Mouse (Mus musculus) right cerebral cortex, adult 18-20 months (tissue): ENCODE data around the gene Gm26938.
A peak's percentile ranks its signal among the peaks of the same experiment; 100 is the strongest.

Experiments used
- DNase-seq: peaks from one replicate; pipeline ENCODE4 v3.0.0; 2022; ENCODE audit warnings: mixed read lengths

The Gm26938 gene

GRCm38 (mm10) chr5:139813963-139814381 lies 12.2 kb downstream of the Gm26938 start:
- no peak for DNase-seq

- DNase-seq = no peak
Measured at GRCm38 (mm10) chr5:139813126-139813490, 13.1 kb downstream of the Gm26938 start.

DNA sequence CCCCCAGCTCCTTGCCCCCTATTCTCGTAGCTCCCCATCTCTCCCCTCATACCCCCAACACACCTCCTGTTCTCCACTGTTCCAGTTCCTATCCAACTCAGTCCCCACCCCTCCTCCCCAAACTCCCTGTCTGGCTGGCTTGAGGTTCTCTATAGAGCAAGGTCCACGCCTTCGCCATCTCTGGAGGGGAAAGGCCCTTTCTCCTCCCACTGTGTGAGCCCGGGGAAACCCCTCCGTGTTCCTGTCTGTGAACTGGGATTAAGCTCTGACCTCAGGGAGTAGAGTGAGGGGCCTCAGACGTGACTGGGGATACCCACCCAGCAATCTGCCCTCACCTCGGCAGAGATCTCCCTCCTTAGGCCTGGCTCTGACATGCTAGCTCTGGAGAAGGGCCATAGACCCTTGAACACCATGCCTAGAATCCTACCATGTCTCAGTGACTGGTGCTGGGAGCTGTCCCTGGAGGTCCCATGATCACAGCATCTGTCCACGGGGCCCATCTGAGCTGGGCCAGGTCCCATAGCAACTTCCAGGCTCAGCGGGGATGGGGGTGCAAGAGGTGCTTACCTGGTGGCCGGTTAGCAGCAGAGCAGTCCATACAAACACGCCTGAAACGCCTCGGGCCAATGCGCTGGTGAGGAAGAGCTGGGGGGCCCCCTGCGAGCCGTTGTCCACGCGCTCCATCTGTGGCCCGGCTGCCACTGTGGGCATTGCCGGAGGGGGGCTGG lies 13.6 kb downstream of the Gm26938 start:
- DNase-seq = no peak

DNA sequence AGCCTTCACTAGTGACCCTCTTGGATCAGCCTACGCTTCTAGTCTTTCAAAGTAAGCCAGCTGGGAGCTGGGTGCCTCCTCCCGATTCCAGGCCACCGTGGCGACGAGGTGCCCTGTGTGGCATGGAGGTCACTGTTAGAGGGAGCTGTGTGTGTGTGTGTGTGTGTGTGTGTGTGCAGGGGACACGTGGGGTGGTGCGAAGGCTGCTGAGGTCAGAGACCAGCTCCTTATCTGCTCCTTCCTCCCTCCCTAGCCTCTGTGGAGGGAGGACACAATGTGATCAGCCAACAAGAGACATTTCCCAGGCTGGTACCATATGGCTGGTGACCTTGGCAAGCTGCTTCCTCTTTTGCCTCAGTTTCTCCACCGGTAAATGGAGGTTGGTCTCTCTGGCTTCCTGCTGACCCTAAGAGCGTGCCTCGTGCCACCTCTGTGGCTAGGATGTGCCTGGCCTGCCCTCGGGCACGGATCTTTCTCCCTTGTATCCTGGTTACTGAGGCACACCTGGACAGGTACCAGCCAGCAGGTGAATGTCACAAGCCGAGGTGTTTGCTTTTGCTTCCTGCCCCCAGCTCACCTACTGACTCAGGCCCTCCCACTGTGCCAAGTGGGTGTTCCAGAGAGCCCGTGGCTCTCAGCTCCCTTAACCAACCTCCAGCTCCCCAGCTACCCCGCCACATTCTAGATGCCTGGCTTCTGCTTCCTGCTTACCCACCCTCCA lies 14.4 kb downstream of the Gm26938 start:
- DNase-seq = no peak

GRCm38 (mm10) chr5:139809397-139809796 lies 16.8 kb downstream of the Gm26938 start:
- no peak for DNase-seq

DNA sequence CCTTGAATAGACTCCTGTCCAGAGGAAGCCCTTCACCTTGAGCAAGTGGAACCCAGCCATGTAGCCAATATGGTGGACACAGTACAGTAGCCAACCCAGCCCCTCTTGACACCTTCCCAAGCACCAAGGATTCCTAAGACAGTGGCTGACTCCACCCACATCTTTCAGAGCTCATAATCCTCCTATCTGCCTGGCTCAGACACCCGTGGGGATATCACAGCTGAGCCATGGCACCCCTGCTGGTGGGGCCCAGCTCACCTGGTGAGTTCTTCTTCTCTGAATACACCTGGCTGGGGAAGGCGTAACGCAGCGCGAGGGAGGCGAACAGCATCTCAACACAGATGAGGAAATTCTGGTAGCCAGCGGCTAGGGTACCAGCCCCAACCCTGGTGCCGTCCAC lies 20.3 kb downstream of the Gm26938 start:
- DNase-seq = no peak

- DNase-seq = no peak
Measured at GRCm38 (mm10) chr5:139804573-139805111, 21.6 kb downstream of the Gm26938 start.

GRCm38 (mm10) chr5:139804107-139804551 lies 22.1 kb downstream of the Gm26938 start:
- no peak for DNase-seq

- no peak for DNase-seq
Measured at GRCm38 (mm10) chr5:139803601-139804102, 22.6 kb downstream of the Gm26938 start.

- DNase-seq = no peak
Measured at GRCm38 (mm10) chr5:139803165-139803564, 23.0 kb downstream of the Gm26938 start.

DNA sequence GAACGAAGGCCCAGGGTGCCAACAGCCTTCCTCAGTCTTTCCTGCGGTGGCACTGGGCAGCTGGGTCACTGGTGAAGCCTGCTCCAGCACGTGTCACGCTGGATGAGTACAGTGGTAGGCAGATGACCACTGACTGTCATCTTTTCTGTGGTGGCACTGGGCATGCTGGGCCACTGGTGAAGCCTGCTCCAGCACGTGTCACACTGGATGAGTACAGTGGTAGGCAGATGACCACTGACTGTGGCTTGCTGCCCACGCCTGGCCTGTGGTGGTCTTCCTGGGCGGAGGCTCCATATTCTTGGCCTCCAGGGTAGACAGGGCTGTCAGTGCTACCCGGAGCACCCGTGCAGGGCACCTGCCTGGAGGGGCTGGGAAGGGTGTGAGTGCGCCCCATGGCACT lies 24.3 kb downstream of the Gm26938 start:
- DNase-seq = no peak

GRCm38 (mm10) chr5:139801231-139801630 lies 25.0 kb downstream of the Gm26938 start:
- DNase-seq = no peak

- no peak for DNase-seq
Measured at GRCm38 (mm10) chr5:139799801-139800590, 26.2 kb downstream of the Gm26938 start.

- DNase-seq = no peak
Measured at GRCm38 (mm10) chr5:139799041-139799440, 27.2 kb downstream of the Gm26938 start.

DNA sequence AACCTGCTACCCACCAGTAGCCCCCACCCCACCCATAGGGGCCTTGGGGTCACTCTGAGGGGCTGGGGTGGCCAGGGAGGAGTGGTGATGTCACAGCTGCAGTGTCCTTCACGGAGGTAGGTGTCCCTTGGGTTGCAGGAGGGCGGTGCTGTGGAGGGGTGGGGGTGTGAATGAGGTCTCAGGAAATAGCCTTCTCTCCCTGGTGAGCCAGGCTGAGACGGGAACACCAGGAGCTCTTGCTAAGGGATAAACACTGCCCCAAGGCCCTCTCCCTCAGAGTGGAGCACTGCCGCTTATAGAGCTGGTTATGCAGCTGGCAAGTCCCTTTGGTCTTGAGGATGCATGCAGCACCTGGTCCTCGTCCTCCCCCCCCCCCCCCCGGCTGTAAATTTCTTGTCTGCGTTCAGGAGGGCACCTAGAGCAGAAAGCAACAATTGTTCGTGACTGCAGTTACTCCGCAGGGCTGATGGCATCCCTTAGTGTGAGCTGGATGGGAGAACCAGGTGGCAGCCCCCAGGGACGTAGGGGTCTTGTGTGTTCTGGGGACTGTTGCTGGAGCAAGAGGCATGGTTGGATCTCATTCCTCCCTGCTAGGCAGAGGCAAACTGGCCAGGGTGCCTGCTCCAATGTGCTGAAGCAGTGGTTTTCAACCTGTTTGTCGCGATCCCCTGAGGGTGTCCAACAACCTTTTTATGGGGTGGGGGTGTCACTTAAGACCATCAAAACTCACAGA lies 27.9 kb downstream of the Gm26938 start:
- no peak for DNase-seq

- DNase-seq = peak; percentile 77
Measured at GRCm38 (mm10) chr5:139797473-139798167, 28.6 kb downstream of the Gm26938 start.

GRCm38 (mm10) chr5:139796900-139797299 lies 29.3 kb downstream of the Gm26938 start:
- DNase-seq = peak; percentile 79

DNA sequence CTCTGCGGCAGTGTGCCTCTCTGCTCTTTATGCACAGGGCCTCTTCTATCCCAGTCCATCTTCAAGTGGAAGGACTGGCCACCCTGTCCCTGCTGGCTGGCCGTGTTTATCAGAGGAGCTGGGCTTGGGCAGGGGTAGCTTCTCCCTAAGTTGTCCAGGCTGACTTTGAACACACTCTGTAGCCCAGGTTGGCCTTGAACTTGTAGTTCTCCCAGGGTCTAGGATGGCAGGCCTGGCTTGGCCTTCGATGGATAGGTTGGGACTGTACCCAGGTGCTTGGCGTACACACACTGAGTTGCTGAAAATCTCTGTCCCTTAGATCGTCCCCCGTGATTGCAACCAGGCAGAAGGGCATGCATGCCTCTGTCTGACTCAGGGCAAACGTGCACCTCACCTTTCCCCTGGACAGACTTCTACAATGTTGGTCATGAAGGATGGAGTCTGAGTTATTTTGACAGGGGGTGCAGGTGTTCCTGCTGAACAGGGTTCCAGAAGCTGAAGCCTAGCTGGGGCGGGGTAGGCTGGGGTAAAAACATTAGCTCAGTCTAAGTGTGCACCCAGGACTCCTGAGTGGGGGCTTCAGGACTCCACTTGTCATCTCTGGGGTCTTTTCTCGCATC lies 30.1 kb downstream of the Gm26938 start:
- no peak for DNase-seq

DNA sequence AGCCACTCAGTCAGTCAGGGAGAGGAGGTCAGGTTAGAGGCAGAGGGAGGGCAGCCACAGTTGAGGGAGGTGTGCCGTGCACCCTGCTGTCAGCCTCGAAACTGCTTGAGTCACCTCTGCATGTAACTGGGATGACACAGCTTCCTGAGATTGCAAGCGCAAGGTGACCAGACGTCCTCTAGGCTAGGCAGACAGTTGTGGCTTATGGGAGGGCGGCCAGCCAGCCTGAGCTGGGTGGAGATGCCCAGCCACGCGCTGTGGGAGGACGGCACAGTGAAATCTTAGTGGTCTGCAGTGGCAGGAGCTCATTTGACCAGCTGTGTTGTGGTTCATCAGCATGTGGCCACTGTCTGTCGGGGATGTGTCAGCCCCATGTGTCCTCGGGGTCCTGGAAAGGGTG lies 31.3 kb downstream of the Gm26938 start:
- no peak for DNase-seq

DNA sequence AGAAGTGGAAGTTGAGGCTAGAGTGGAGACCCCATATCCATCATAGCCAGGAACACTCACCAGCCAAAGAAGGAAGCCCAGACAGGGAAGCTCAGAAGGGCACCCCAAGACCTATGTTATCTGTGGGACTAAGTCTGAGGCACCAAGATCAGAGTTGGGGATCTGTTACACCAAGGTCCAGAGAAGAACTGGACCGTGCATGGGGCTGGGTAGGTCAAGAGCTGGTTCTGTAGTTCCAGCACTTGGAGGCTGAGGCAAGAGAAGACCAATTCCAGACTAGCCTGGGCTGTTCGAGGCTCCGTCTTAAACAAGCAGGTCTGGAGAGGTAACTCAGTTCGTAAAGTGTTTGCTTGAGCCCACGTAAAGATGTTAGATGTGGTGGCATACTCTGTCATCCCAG lies 32.1 kb downstream of the Gm26938 start:
- no peak for DNase-seq
